Mouse (Mus musculus) liver, adult (tissue): Measurements from ENCODE around the gene Mok.

Experiments used
- GATA4 ChIP-seq: IDR thresholded peaks from 2 replicates; pipeline ENCODE4 v1.6.1; 2014; ENCODE audit warnings: mild to moderate bottlenecking, low read length; ENCODE audit not compliant: insufficient replicate concordance

The Mok gene

DNA sequence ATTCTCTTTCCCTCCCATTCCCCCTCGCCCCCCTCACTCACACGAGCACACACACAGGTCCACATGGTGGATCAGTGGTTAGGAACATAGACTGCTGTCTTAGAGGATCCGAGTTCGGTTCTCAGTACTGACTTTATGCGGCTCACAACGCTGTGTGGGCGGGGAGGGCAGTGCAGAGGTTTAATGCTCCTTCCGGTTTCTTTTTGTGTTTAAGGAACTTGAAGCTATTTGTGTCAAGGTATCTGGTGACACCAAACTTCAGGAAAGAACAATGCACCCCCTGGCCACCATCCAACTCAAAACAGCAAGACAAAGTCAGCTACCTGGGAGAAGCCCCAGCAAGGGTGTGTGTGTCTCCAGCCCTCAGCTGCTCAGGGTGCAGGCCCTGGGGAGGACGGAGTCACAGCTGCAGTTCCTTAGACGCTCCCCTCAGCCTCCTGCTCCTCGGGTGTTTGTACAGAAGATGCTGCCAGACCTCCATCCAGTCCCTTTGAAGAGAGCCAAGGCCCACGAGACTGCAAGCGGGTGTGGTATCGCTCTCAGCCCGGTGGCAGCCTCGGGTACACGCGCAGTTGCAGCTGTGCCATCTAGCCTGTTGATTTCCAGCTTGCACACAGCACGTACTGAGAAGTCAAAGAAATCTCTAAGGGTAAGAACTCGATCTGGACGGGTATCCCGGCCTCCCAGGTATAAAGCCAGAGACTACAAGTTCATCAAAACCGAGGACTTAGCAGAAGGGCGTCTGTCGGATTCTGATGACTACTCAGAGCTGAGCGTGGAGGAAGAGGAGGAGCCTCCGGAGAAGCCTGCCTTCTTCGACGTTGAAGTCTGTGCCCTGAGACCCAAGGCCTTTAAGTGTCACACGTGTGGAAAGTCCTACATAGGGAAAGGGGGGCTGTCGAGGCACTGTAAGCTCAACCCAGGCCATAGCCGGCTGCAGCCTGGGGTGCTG lies 14.3 kb upstream of the Mok start:
- TF ChIP-seq GATA4 = no peak

DNA sequence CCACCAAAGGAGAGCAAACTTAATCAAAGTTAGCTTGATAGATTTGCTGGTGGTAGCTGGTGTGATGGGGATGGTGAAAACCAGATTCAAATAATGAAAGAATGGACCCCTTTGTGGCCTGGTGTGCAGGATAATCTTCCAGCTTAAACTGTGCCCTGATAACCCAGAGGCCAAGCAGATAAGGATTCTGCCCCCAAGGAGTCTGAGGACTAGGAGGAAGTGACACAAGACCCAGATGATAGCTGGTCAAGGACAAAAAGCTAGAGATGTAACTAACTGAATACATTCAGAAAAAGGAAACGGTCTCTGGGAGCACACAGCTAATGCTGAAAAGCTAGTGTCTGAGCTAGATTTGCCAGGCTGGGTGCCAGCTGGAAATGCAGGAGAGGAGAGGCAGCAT lies 11.2 kb upstream of the Mok start:
- TF ChIP-seq GATA4 = no peak; the same call in 1 of the 2 replicates

DNA sequence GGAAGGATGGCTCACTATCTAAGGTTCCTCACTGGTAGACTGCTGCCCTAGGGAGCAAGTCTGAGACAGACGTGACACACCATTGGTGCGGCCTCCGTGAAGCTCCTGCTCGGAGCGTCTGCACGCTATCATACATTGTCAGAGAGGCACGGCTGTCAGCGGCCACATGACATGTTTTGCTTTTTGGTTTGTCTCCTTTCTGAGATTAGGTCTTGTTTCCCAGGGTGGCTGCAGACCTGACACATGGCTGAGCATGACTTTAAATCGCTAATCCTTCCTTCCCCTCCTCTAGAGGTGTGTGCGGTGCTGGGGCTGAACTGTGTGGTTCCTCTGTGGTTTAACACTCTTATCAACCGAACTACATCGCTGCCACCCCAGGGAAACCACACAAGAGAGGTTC lies 10.7 kb upstream of the Mok start:
- no peak for TF ChIP-seq GATA4

DNA sequence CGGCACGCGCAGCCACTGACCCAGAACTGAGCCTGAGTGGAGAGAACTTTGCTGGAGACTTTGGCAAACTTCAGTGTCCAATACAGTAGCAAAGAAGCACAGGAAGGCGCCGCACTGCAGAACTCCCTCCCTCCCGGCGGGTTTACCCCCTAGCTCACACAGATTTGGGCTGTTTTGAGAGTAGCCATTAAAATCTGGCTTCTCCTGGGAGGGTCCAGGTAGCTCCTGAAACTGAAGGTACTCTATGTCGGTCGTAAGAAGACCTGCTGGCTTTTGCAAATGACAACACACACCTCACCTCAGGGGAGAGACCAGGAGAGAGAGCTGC lies 10.2 kb upstream of the Mok start:
- TF ChIP-seq GATA4 = no peak

DNA sequence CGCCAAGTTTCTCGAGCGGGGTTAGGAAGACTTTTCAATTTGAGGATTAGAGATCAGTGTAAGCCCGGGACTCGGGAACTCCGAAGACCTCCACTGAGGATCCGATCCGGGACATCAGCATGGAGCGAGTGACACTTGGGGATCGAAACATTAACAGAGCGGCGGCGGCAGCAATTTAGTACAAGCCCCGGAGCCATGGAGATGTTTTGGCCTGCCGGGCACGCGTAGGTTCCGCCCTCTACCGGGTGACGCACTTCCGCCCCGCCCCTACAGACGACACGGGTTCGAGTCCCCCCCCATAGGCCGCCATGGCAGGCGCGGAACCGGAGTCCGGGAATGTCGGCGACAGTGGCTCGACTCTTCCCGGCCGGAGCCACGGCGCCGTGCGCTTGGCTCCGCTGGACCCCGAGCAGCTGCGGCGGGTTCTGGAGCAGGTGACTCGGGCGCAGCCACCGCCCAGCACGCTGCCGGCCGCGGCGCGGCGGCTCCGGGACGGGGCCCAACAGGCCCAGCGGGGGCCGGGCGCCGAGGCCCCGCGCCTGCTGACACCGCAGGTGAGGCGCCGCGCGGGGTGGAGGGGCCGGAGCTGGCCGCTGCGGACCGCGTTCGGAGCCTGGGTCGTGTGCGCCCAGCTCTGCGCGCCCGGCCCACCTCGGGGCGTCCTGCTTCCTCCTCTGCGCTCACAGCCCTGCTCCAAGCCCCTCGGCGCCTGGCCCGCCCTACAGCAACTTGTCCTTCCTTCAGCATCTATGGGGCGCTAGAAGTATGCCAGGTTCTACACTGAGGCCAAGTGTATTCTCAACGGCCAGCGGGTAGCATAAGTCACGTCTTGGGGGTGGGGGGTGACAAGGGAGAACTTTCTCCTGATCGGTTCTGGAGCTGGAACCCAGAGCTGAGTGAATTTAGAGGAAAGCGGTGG lies 9.5 kb upstream of the Mok start, which contains the start of gene Zfp839:
Gene Zfp839, plus strand, starts transcription at position 244 of the 919 bp plus-strand sequence.
- no peak for TF ChIP-seq GATA4

DNA sequence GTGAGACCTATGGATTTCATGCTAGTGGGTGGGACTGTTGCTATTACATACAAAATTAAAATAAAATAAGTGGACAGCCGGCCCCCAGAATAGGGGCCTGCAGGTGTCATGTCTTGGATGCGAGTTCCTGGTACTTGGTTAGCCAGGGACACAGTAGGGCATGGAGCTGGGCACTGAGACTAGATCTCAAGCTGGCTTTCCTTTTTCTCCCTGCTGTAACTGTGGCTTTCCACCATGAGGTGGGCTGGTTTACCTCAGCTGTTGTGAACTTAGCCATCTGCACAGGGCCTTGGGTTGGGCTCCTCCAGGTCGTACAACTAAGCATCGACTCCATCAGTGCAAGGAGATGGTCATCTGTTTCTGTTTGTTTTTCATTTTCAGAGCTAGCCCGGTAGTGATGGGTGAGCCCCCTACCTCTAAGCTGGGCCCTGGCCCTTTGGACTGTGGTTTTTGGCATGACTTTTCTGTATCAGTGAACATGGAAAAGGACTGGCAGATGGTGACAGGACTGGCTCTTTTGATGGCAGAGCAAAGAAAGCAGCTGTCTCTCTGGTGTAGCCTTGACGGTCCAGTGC lies 5.5 kb upstream of the Mok start:
- TF ChIP-seq GATA4 = no peak

DNA sequence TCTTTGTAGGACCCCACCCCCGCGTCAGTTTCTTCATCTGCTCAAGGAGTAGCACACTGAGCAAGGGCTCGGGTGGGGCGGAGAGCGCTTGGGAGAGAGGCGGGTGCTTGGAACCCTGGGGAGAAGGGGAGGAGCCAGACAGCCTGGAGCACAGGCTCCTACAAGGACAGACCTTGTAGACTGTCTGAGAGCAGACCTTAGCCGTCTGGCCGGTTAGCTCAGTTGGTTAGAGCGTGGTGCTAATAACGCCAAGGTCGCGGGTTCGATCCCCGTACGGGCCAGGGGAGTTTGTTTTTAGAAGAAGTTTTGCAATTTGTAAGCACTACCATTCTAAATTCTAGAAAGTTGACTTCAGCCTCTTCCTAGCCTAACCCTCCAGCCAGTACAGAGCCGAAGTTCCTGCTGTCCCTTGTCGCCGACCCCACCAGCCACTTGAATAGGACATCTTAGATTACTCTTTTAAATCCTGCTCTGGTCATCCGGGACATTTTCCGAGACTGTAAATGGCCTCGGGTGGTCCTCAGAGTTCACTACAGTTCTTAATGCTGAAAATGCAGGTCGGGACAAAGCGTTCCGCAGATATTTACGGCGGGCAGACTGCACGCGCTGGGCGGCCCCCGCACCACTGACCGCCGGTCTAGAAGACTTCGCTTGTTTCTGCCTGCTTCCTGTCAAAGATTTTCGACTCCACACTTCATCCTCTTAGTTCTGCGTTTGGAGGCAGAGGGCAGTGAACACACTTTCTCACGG lies 4.6 kb upstream of the Mok start:
- TF ChIP-seq GATA4 = no peak

DNA sequence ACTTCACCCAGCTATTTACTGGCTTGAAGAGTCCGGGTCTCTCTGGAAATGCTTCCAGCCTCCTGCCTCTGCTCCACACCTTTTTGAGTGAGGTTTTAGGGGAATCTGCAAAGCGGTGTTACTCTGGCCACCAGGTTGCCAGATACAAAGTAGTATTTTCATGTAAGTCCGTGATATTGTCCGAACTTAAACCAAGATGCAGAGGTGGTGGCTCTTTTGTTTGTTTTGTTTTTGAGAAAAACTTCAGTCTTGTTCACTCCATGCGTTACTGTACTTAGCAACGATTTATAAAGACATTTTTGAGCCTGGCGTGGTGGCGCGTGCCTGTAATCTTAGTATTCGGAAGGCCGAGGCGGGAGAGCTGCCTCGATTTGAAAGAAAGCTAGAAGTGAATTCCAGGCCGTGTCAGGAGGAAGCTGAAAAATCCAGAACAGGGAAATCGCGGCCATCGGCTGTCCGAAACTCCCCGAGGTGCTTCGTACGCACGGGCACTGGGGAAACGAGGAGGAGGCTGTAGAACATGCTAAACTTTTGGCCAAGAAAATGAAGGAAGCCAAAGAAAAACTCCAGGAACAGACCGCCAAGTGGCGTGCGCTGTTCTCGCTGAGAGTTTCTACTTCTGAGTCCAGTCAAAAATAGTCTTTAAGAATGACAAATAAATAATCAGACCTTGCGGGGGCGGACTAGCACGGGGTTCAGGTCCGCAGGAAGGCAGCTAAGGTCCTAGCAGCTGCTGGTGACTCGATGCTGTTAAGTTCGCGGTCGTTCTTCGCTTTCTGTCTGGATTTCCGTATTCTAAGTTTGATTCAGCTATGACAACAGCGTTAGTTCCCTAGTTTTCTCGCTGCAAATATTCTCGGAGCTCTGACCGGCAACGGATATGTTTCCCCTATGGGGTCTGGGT lies 3.7 kb upstream of the Mok start:
- no peak for TF ChIP-seq GATA4

DNA sequence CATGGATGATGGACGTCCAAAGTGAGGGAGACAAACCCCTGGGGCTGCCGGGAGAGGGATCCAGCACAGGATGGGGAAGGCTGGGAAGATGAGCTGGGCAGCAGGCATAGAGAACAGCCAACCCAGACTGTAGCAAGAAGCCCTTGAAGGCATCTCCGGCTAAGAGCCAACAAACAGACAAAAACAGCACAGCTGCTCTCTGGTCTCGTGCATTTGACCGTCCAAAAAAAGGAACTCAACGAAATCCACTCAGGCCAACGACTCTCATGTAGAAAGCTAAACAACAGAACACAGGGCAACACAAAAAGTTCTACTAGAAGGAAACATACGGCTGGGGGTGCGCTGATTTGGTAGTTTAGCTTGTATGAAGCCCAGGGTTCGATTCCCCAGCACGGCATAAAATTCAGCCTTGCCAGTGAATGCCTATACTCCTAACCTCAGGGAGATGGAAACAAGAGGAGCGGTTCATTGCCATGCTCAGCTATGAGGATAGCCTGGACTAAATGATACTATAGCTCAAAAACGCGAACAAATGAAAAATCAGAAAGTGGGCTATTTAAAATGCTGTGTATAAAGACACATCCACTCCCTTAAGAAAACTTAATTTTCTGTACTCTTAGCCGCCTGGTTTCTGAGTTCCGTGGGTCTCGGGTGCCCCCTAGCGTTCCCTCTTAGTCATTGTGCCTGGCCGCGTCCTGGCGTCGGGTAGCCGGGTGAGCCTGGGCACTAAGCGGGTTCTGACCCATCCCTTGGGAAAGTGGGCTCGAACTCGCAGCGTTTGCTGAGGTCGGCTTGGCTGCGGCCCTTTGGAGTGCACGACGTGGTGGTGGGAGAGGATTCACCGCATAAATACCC lies 2.7 kb upstream of the Mok start:
- no peak for TF ChIP-seq GATA4

DNA sequence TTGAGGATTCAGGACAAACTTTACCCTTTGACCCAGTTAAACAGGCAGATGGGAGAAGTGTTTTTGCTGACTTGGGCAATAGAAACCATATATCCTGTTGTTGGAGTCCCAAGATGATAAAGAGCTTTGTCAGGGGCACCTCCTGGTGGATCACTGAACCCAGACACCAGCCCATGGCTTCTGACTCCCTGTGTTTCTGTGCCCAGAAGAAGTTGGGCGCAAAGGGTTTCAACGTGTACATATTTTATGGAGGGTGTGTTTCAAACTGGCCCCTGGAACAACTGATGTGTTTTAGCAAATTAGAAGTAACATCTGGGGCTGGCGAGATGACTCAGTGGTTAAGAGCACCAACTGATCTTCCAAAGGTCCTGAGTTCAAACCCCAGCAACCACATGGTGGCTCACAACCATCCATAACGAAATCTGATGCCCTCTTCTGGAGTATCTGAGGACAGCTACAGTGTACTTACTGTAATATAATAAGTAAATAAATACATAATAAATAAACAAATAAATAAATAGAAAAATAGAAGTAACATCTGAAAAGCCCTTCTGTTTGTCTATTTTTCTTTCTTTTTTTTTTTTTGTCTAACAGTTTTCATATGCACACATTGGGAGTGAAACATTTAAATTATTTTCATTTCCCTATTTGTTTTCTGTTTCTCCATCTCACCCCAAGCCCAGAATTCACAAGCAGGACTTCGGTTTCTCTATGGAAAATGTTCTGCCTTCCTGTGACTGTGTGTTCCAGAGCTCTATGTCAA lies 1.2 kb upstream of the Mok start:
- TF ChIP-seq GATA4 = no peak

DNA sequence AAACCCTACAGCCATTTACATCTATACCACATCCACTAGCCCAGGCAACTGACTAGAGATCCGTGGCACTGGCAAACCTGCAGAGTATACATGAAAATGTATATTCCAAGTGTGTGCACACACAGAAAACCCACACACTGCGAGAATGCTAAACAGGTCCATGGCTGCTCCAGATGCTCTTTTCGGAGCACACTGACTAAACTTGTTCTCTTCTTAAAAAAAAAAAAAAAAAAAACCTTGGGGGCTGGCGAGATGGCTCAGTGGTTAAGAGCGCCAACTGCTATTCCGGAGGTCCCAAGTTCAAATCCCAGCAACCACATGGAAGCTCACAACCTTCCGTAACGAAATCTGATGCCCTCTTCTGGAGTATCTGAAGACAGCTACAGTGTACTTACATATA lies 2.9 kb downstream of the Mok start:
- TF ChIP-seq GATA4 = no peak

DNA sequence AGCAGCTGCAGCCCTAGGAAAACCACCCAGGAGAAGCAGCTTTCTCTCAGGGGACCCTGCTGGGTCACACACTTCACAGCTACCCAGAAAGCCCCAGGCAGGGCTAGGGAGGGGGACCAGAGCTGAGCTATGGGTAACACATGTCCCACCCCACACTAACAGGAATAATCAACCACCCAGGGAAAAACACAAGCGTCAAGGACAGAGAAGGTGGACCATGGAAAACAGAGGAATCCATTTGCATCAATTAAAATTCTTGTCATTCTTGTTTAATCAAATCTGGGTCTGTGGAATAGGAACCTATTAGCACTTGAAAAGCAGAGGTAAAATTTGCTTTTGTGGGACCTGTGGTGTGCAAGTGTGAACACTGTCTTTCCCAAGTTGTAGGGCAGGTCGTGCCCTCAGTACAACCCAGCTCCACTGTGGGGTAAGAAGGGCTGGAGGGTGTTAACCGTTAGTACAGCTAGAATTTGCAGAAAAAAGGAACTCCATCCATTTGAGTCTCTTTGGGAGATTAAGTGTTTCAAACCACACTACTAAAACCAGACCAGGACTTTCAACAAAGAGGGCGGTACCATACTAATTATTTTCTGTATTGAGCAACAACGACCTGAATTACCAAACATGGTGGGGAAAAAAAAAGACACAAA lies 3.4 kb downstream of the Mok start:
- no peak for TF ChIP-seq GATA4
